Mouse (Mus musculus) ES-Bruce4 (cell line): ENCODE measurements at regions not wholly inside any gene's neighbourhood (a gene's known extent, or its start where the extent isn't known, plus 50 kb on each side); places are given as distances from the start of the nearest gene placed in this dataset.

Source experiments
- CTCF ChIP-seq: IDR thresholded peaks from one replicate; pipeline ENCODE4 v1.8.1; 2011; ENCODE audit warnings: low read depth, low read length
- POLR2A ChIP-seq: IDR thresholded peaks from one replicate; pipeline ENCODE4 v1.8.1; 2011; ENCODE audit warnings: low read length; ENCODE audit not compliant: insufficient read depth

- TF ChIP-seq POLR2A (no peak), CTCF (no peak)
Observed at GRCm38 (mm10) chr3:18908737-18909136, 719.7 kb downstream of the 1700064H15Rik start.
